Mouse (Mus musculus) midbrain, embryonic 13.5 days (tissue): ENCODE measurements around the gene Acta2. TPM values are rescaled to one million over a fixed set of nuclear protein-coding genes. Genes with fewer than 3 reads are reported as not detected.
A peak's percentile ranks its signal among the peaks of the same experiment; 100 is the strongest.

ENCODE experiments used
- ATAC-seq: fragments of 200-750 bp; cut with Nextera tagmentation; 2 replicates; pipeline ENCODE4 v1.8.0; 2017; ENCODE audit warnings: mild to moderate bottlenecking, moderate TSS enrichment, moderate library complexity
- H3K27ac ChIP-seq: fragments of 300-500 bp; sonication (generic); 2 replicates; pipeline ENCODE4 v1.5.1; 2015; ENCODE audit warnings: inconsistent platforms, mild to moderate bottlenecking, moderate library complexity
- H3K27me3 ChIP-seq: fragments of 300-500 bp; sonication (generic); 2 replicates; pipeline ENCODE4 v1.6.1; 2015; ENCODE audit warnings: mild to moderate bottlenecking, inconsistent platforms
- H3K36me3 ChIP-seq: fragments of 300-500 bp; sonication (generic); 2 replicates; pipeline ENCODE4 v1.6.1; 2015; ENCODE audit warnings: mild to moderate bottlenecking, inconsistent platforms
- H3K4me1 ChIP-seq: fragments of 300-500 bp; sonication (generic); replicated peaks from 2 replicates; pipeline ENCODE4 v1.6.1; 2015; ENCODE audit warnings: inconsistent platforms
- H3K4me2 ChIP-seq: fragments of 300-500 bp; sonication (generic); replicated peaks from 2 replicates; pipeline ENCODE4 v1.6.1; 2015; ENCODE audit warnings: moderate library complexity, mild to moderate bottlenecking, inconsistent platforms
- H3K4me3 ChIP-seq: fragments of 300-500 bp; sonication (generic); replicated peaks from 2 replicates; pipeline ENCODE4 v1.5.1; 2015; ENCODE audit warnings: mild to moderate bottlenecking, inconsistent platforms
- H3K9ac ChIP-seq: fragments of 300-500 bp; sonication (generic); replicated peaks from 2 replicates; pipeline ENCODE4 v1.6.1; 2015; ENCODE audit warnings: mild to moderate bottlenecking, inconsistent platforms
- H3K9me3 ChIP-seq: fragments of 300-500 bp; sonication (generic); 2 replicates; pipeline ENCODE4 v1.6.1; 2016; ENCODE audit warnings: mild to moderate bottlenecking, inconsistent platforms
- WGBS: fragments of 180-500 bp; shearing (Covaris S2); methylation state at CpG from one replicate; pipeline ENCODE4 v1.1.7; 2015; 5-methylcytosine and 5-hydroxymethylcytosine counted together
- polyA plus RNA-seq: library from polyadenylated mRNA; unstranded; fragments of >200 nt; fragmentation: Nextera tagmentation; extraction: Ambion mirVana; gene quantifications from 2 replicates; pipeline ENCODE4 v1.2.1, GENCODE M21; 2015

Acta2 gene
- polyA plus RNA-seq, 1 experiment from 2014 or later: 15.2 TPM

DNA sequence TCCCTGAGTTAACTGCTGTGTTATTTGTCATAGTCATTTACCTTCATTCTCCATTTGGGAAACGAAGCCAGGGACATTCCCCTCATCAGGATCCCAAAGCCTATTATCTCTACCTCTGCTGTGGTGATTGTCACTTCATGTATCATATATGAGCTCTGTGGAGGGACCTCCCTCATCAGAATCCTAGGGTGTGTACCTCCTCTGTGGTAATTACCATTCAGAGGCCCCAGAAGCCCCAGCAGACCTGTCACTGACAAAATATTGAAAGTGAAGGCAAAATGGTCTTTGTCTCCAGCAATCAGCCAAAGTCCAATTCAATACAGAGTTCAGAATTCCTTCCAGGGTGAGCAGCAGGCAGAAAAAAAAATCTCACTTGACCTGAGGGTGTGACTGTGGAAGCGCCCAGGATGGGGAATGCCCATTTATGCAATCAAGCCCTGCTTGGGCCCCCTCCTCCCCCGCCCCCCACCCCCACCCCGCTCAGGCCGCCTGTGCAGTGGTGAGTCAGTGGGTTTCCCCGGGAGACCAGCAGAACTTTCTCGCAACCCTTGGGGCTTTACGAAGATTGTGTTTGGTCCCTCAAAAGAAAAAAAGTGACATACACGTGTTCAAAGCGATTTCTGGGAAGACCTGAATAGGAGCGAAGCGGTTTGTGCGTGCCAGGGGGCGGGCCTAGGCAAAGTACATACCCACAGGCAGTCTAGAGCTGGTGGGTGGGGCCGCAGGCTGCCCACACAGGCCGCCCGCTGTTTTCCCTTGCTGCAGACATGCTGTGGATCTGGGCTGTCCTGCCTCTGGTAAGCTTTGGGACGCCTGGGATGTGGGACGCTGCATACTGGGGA, 34.8 kb upstream of the Acta2 start, which contains the start of gene Fas:
Gene Fas (plus strand): TSS at position 719 of the 842 bp plus-strand sequence.
- H3K9ac ChIP-seq: peak within 1 kb of the TSS; percentile 7; the same call in 1 of the 2 replicates
- peak within 1 kb of the TSS; percentile 33 for H3K4me3 ChIP-seq
- 3% methylated on average over 19 of the region's 19 CpGs for WGBS

DNA sequence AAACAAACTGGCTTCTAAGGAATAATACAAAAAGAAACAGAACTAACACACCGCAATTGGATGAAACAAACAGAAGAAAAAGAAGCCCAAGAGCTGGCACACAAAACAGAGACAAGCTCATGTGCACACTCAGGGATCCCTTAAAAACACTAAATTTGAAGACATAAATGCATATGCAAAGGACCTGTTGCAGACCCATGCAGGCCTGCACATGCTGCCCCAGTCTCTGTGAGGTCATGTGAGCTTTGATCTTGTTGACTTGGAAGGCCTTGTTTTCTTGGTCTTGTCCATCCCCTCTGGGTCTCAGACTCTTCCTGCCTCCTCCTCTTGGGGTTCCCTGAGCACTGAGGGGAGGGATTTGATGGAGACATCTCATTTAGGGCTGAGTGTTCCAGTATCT, 33.3 kb upstream of the Acta2 start:
- Histone ChIP-seq H3K4me1 (peaks cover 14% of the 10 kb centered on the region), H3K4me2 (no peak overlapping the region), H3K36me3 (no peaks in the 10 kb centered on the region), H3K4me3 (no peak overlapping the region), H3K9ac (no peak overlapping the region), H3K9me3 (no peaks in the 10 kb centered on the region), H3K27me3 (0 out of 2 replicates have a peak, but pooled peaks cover 2% of the 10 kb centered on the region), H3K27ac (no peak overlapping the region)
- 97% methylated on average over 1 of the region's 1 CpGs for WGBS
- no peak for ATAC-seq

More for the DNA sequence above, 34.8 kb upstream of the Acta2 start, which contains the start of gene Fas:
- Histone ChIP-seq H3K36me3 (no peaks in the 10 kb centered on the region), H3K27me3 (0 out of 2 replicates have a peak, but pooled peaks cover 2% of the 10 kb centered on the region), H3K4me1 (peaks cover 14% of the 10 kb centered on the region), H3K9me3 (no peaks in the 10 kb centered on the region), H3K4me2 (peak within 1 kb of the TSS; percentile 65), H3K27ac (no peak within 1 kb of the TSS)
- ATAC-seq: peak; percentile 96

DNA sequence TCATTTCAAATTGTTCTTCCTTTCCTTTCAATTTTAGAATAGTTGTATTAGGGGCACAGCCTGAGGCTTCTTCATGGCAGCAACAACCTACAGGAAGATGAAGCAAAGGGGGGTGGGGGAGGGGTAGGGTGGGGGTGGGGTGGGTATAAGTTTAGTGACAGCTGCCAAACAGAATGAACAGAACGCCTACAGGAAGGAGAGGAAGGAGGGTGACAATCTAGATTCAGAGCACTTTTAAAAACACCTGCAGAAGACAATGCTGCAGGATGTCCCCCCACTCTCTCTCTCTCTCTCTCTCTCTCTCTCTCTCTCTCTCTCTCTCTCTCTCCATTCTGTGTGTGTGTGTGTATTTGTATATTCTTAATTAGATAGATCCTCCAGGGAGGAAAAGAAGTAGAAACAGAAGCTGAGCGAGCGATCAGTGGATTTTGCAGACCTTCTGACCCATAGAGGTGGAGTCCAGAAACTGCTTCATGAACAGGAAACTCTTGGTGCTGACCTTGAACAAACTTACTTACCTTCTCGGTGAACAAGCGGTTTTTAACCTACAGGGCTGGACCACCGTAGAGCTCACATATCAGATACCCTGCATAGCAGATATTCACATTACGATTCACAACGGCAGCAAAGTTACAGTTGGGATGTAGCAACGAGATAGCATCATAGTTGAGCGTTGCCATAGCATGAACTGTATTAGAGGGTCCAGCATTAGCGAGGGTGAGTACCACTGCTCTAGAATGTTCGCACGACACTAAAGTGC, 32.4 kb upstream of the Acta2 start:
- 0 out of 2 replicates have a peak, but pooled peaks cover 2% of the 10 kb centered on the region for H3K27me3 ChIP-seq
- no peak overlapping the region for H3K4me3 ChIP-seq
- no peaks in the 10 kb centered on the region for H3K36me3 ChIP-seq
- H3K4me2 ChIP-seq: no peak overlapping the region
- no peak overlapping the region for H3K9ac ChIP-seq
- H3K27ac ChIP-seq: no peak overlapping the region
- 87% methylated on average over 13 of the region's 13 CpGs for WGBS
- H3K9me3 ChIP-seq: no peaks in the 10 kb centered on the region
- ATAC-seq: no peak
- peaks cover 14% of the 10 kb centered on the region for H3K4me1 ChIP-seq

DNA sequence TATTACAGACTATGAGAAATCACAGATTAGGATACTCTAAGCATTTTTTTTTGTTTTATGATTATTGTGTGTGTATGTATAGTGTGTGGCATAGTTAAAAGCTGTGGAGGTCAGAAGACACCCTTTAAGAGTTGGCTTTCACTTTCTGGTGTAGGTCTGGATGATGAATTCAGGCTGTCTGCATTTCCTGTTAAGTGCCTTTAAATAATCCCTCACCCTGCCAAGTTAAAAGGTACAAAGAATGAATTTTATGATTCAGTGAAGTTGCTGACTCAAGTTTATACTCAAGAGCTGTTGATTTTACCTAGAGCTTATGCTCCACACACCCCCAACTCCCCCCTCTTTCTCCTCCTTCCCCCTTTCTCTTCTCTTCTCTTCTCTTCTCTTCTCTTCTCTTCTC, 31.8 kb upstream of the Acta2 start:
- no peaks in the 10 kb centered on the region for H3K9me3 ChIP-seq
- H3K27ac ChIP-seq: no peak overlapping the region
- no peak overlapping the region for H3K4me3 ChIP-seq
- H3K4me1 ChIP-seq: peaks cover 14% of the 10 kb centered on the region
- no peak for ATAC-seq
- H3K36me3 ChIP-seq: no peaks in the 10 kb centered on the region
- H3K9ac ChIP-seq: no peak overlapping the region
- no peak overlapping the region for H3K4me2 ChIP-seq
- 0 out of 2 replicates have a peak, but pooled peaks cover 2% of the 10 kb centered on the region for H3K27me3 ChIP-seq

DNA sequence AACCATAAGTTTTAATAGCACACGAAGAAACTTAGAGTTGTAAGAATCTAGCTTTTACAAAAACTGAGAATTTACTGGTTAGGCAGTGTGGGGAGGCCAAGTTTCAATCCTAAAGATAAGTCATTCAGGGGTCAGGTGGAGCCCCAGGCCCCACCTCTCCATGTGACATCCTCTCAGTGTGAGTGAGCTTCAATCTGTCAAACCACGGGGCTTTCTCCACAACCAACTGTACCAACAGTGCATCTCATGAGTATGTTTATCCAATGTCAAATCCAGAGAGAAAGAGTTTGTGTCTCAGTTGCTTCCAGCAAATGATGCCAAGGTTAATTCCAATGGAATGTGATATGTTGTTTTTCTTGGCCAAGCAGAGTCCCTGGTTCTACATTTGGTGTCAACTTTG, 29.4 kb upstream of the Acta2 start:
- Histone ChIP-seq H3K4me1 (peaks cover under 1% of the 10 kb centered on the region; the same call in 1 of the 2 replicates), H3K27me3 (no peaks in the 10 kb centered on the region), H3K4me3 (no peak overlapping the region), H3K27ac (no peak overlapping the region), H3K4me2 (no peak overlapping the region), H3K36me3 (no peaks in the 10 kb centered on the region), H3K9ac (no peak overlapping the region), H3K9me3 (no peaks in the 10 kb centered on the region)
- 66% methylated on average over 2 of the region's 2 CpGs for WGBS
- no peak for ATAC-seq

DNA sequence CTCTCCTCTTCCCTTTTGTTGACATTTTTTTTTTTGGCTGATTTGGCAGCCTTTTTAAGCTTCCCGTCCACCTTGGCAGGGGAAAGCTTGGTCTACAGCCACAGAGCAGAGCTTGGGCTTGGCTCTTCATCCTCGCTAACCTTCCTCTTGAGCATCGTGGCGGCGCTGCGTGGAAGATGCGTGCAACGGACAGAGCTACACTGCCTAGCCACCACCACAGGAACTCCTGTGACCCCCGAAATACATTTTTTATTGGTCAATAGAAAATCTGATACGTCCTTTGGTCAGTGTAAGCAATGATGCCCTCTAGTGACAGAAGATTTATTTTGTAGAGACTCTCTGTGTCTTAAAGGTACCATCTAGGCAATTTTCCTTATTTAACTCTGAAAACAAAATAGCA, 29.0 kb upstream of the Acta2 start:
- no peaks in the 10 kb centered on the region for H3K9me3 ChIP-seq
- no peak overlapping the region for H3K4me3 ChIP-seq
- H3K9ac ChIP-seq: no peak overlapping the region
- 71% methylated on average over 10 of the region's 10 CpGs for WGBS
- H3K4me1 ChIP-seq: no peaks in the 10 kb centered on the region
- no peak overlapping the region for H3K4me2 ChIP-seq
- H3K36me3 ChIP-seq: no peaks in the 10 kb centered on the region
- ATAC-seq: no peak
- no peak overlapping the region for H3K27ac ChIP-seq
- H3K27me3 ChIP-seq: no peaks in the 10 kb centered on the region

DNA sequence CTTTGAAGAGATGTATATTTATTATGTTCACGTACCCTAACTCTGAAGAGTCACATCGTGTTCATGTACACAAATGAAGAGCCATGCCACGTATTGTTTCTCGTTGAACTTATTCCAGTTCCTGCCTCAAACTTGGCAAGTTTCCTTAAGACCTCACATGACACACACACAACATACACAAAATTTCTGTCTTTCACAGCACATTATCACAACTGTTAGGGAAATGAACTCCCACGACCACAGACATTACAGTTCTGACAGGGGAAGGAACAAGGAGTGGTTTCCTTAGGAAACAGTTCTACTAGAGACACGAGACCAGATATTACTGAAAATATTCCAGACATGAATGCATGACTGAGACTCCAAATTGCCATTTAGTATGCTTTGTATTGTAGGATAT, 28.2 kb upstream of the Acta2 start:
- WGBS: 90% methylated on average over 6 of the region's 6 CpGs
- ATAC-seq: no peak
- H3K27me3 ChIP-seq: no peaks in the 10 kb centered on the region

DNA sequence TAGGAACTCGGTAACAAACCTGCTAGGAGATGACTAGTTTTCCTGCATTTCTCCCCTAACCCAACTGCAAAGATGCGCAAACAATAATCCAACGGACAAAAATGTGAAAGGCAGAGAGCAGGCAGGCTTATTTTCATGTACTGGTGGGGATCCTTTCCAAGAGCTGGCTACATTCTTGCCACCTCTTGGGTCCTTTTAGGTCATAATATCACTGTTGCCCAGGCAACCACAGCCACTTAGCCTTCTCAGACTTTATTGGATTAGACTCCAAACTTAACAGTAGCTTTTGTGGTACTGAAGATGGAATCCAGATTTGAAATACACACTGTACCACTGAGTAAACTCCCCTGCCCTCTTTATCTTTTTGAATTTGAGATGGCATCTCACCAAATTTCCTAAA, 22.7 kb upstream of the Acta2 start:
- Histone ChIP-seq H3K4me2 (no peak overlapping the region), H3K9me3 (no peaks in the 10 kb centered on the region), H3K4me1 (no peaks in the 10 kb centered on the region), H3K9ac (no peak overlapping the region), H3K4me3 (no peak overlapping the region), H3K36me3 (no peaks in the 10 kb centered on the region), H3K27ac (no peak overlapping the region), H3K27me3 (no peaks in the 10 kb centered on the region)
- 75% methylated on average over 3 of the region's 3 CpGs for WGBS
- ATAC-seq: no peak

More for the DNA sequence above, 28.2 kb upstream of the Acta2 start:
- H3K27ac ChIP-seq: no peak overlapping the region
- no peaks in the 10 kb centered on the region for H3K36me3 ChIP-seq
- no peaks in the 10 kb centered on the region for H3K9me3 ChIP-seq
- no peak overlapping the region for H3K9ac ChIP-seq
- H3K4me3 ChIP-seq: no peak overlapping the region
- H3K4me1 ChIP-seq: no peaks in the 10 kb centered on the region
- no peak overlapping the region for H3K4me2 ChIP-seq

DNA sequence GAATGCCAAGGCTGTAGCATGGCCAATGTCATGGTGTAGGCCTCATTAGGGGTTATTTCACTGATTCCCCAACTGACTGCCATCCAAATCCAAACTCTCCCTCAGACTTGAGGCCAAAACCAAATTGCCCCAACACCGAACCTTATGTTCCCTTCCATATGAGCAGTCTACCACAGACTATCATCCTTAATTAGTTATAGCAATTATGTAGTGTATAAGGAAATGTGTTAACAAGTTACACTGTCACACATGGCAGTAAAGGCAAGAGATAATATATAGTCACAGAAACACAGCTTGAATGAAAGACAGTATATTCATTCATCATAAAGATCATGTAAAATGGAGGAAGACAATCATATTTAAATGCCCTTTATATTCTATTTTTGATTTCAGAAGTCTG, 17.7 kb upstream of the Acta2 start:
- WGBS: 100% methylated on average over 1 of the region's 1 CpGs
- no peaks in the 10 kb centered on the region for H3K27me3 ChIP-seq
- H3K27ac ChIP-seq: no peak overlapping the region
- ATAC-seq: no peak
- no peak overlapping the region for H3K4me3 ChIP-seq
- H3K4me2 ChIP-seq: no peak overlapping the region
- H3K4me1 ChIP-seq: no peaks in the 10 kb centered on the region
- no peaks in the 10 kb centered on the region for H3K36me3 ChIP-seq
- H3K9ac ChIP-seq: no peak overlapping the region
- H3K9me3 ChIP-seq: no peaks in the 10 kb centered on the region

DNA sequence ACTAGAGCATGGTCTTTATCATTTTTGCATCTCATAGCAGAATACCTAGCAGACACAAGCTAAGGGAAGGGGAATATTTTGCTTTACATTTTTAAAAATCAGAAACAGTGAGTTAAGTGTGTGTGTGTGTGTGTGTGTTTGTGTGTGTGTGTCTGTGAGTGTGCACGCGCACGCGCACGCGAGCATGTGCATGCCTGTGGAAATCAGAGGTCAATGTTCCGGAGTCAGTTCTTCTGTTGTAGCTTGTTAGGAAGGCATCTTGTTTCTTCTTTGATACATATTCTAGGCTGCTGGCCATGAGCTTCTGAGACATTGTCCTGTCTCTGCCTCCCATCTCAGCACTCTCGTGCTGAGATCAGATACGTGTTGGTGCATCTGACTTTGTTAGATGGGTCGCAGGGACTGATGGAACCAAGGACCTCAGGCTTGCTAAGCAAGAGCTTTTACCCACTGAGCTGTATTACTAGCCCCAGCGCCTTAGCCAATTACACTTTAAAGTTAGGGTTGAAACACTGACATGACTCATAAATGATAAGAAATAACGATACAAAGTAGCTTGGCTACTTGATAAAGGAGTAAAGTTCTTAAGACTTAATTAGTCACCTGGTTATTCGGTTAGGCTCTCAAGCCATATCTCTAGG, 15.6 kb upstream of the Acta2 start:
- WGBS: 97% methylated on average over 13 of the region's 13 CpGs
- no peak overlapping the region for H3K9ac ChIP-seq
- no peak for ATAC-seq
- no peaks in the 10 kb centered on the region for H3K36me3 ChIP-seq
- H3K27me3 ChIP-seq: no peaks in the 10 kb centered on the region
- no peak overlapping the region for H3K27ac ChIP-seq
- no peak overlapping the region for H3K4me2 ChIP-seq
- H3K4me1 ChIP-seq: no peaks in the 10 kb centered on the region
- H3K9me3 ChIP-seq: no peaks in the 10 kb centered on the region
- H3K4me3 ChIP-seq: no peak overlapping the region

DNA sequence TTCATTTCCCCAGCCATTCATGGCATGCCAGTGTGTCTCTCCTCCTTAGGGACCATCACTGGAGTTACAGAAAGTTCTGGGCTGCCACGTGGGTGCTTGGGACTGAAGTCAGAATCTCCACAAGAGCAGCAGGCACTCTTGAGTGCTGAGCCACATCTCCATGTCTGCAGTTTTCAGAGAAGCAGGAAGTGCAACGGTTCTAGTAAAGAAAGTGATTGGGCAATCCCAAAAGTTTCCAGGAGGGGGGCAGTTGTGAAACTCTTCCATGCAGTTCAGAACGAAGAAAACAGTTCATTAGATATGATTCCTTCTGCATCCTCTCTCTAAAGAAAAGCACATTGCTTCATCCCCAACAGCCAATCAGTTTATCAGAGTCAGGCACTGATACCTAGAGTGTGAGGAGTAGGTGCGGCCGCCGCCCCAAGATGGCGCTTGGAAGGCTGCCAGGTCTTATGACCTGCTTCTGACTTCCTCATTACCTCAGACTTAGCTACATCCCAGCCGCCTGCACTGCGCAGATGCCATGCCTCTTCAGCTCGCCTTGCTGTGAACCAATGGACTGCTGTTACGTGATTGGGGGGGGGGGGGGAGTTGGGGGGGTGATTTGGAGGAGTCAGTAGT, 14.8 kb upstream of the Acta2 start:
- H3K9ac ChIP-seq: no peak overlapping the region
- H3K36me3 ChIP-seq: no peaks in the 10 kb centered on the region
- no peak for ATAC-seq
- no peak overlapping the region for H3K4me3 ChIP-seq
- no peaks in the 10 kb centered on the region for H3K27me3 ChIP-seq
- no peak overlapping the region for H3K27ac ChIP-seq
- no peaks in the 10 kb centered on the region for H3K9me3 ChIP-seq
- WGBS: 88% methylated on average over 11 of the region's 11 CpGs
- no peaks in the 10 kb centered on the region for H3K4me1 ChIP-seq
- no peak overlapping the region for H3K4me2 ChIP-seq
